In the genomic region with DNA sequence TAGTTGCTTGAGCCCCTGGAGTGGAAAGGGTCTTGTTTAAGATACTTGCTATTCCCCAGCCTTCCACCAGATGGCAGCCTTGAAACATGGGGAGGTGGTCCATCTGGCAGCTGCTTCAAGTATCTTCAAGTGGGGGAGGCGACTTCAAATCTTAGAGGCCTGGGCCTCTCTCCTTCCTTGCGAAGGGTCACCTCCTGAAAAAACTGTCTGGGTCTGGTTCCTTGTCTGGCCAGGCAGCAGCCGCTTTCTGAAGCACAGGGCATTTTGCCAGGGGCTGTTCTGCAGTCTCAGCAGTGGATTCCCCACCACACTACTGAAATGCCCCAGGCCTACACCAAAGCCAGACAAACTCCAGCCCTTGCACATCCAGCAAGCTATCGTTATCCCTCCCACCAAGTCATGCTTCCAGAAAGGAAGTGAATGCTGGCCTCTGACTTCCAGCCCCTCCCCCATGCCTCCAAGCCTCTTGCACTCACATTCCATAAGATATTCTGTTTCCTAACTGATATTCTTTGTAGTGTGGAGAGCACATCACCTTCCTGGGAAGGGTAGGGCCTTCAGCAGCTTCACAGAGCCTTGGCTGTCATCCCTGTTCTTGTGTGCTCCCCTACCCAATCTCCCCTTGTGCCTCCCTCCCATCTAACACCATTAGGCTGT, we compare ENCODE assay signal across 7 mouse cellular contexts. TPM values are rescaled to one million over a fixed set of nuclear protein-coding genes. Genes with fewer than 3 reads are reported as not detected.
DNase-seq lines count a peak whose midpoint lies in the region; ATAC-seq lines count a peak whose summit lies in the region.

No protein-coding gene starts in this region.

- H3K27me3 ChIP-seq in embryonic facial prominence, embryonic 11.5 days (ENCODE audit: control insufficient read depth, insufficient read depth, low read length), result no peaks in the 10 kb centered on the region
- no peaks in the 10 kb centered on the region for H3K27me3 ChIP-seq in limb, embryonic 12.5 days
- no peaks in the 10 kb centered on the region for H3K27me3 ChIP-seq in midbrain, embryonic 15.5 days (replicated peaks)
- H3K27me3 ChIP-seq in stomach, embryonic 14.5 days (ENCODE audit: control insufficient read depth, insufficient read depth, low read length), result no peaks in the 10 kb centered on the region

- no peaks in the 10 kb centered on the region for H3K36me3 ChIP-seq in embryonic facial prominence, embryonic 11.5 days (replicated peaks; ENCODE audit: control insufficient read depth, insufficient read depth, low read depth, low read length)
- H3K36me3 ChIP-seq in limb, embryonic 12.5 days, result no peaks in the 10 kb centered on the region
- H3K36me3 ChIP-seq in midbrain, embryonic 15.5 days (replicated peaks), result no peaks in the 10 kb centered on the region
- no peaks in the 10 kb centered on the region for H3K36me3 ChIP-seq in stomach, embryonic 14.5 days (ENCODE audit: control insufficient read depth, insufficient read depth, low read length)

- ATAC-seq in embryonic facial prominence, embryonic 11.5 days (replicated peaks; ENCODE audit: insufficient number of reproducible peaks, low FRiP score, low TSS enrichment, low read depth), result peak; percentile 85
- ATAC-seq in limb, embryonic 12.5 days (ENCODE audit: insufficient number of reproducible peaks, insufficient read depth, low FRiP score, low TSS enrichment, low read depth), result peak; percentile 80
- ATAC-seq in midbrain, embryonic 15.5 days (replicated peaks), result peak; percentile 75
- peak; percentile 88 for ATAC-seq in stomach, embryonic 14.5 days (ENCODE audit: insufficient number of reproducible peaks, insufficient read depth, low FRiP score, low read depth)

- H3K4me1 ChIP-seq in embryonic facial prominence, embryonic 11.5 days (ENCODE audit: control insufficient read depth, insufficient read depth, low read length), result 0 out of 2 replicates have a peak, but pooled peaks cover 2% of the 10 kb centered on the region
- H3K4me1 ChIP-seq in limb, embryonic 12.5 days (replicated peaks), result peaks cover 18% of the 10 kb centered on the region
- peaks cover 6% of the 10 kb centered on the region; the same call in 1 of the 2 replicates for H3K4me1 ChIP-seq in midbrain, embryonic 15.5 days
- peaks cover 25% of the 10 kb centered on the region for H3K4me1 ChIP-seq in stomach, embryonic 14.5 days (ENCODE audit: control insufficient read depth, insufficient read depth, low read length)

- no peaks in the 10 kb centered on the region for H3K9me3 ChIP-seq in embryonic facial prominence, embryonic 11.5 days (replicated peaks; ENCODE audit: control insufficient read depth, low read length)
- H3K9me3 ChIP-seq in limb, embryonic 12.5 days, result no peaks in the 10 kb centered on the region
- no peaks in the 10 kb centered on the region for H3K9me3 ChIP-seq in midbrain, embryonic 15.5 days
- H3K9me3 ChIP-seq in stomach, embryonic 14.5 days (ENCODE audit: control insufficient read depth, low read depth, low read length), result no peaks in the 10 kb centered on the region

- peak; percentile 81 for DNase-seq in adrenal gland, postnatal 14 days
- DNase-seq in embryonic facial prominence, embryonic 11.5 days (ENCODE audit: low spot score), result peak; percentile 89
- DNase-seq in heart, adult 8-10 months (ENCODE audit: low spot score), result peak; percentile 69
- DNase-seq in kidney, adult 9 months, result peak; percentile 60

- WGBS in embryonic facial prominence, embryonic 11.5 days, result 0% methylated on average over 4 of the region's 4 CpGs
- WGBS in limb, embryonic 12.5 days, result 1% methylated on average over 4 of the region's 4 CpGs
- 11% methylated on average over 4 of the region's 4 CpGs for WGBS in midbrain, embryonic 15.5 days
- WGBS in stomach, embryonic 14.5 days, result 3% methylated on average over 4 of the region's 4 CpGs

- no peak overlapping the region for H3K4me2 ChIP-seq in embryonic facial prominence, embryonic 11.5 days (ENCODE audit: low read depth, low read length)
- H3K4me2 ChIP-seq in limb, embryonic 12.5 days, result no peak overlapping the region
- no peak overlapping the region for H3K4me2 ChIP-seq in midbrain, embryonic 15.5 days
- H3K4me2 ChIP-seq in stomach, embryonic 14.5 days (replicated peaks; ENCODE audit: low read depth, low read length), result no peak overlapping the region

- H3K27ac ChIP-seq in embryonic facial prominence, embryonic 11.5 days (replicated peaks; ENCODE audit: low read depth, low read length), result peak overlapping the region; percentile 43
- peak overlapping the region; percentile 91 for H3K27ac ChIP-seq in limb, embryonic 12.5 days
- H3K27ac ChIP-seq in midbrain, embryonic 15.5 days, result no peak overlapping the region
- peak overlapping the region; percentile 94 for H3K27ac ChIP-seq in stomach, embryonic 14.5 days (ENCODE audit: low read length)

- H3K9ac ChIP-seq in embryonic facial prominence, embryonic 11.5 days (replicated peaks; ENCODE audit: low read length), result no peak overlapping the region
- H3K9ac ChIP-seq in limb, embryonic 12.5 days (replicated peaks), result no peak overlapping the region; the same call in 1 of the 2 replicates
- H3K9ac ChIP-seq in midbrain, embryonic 15.5 days, result no peak overlapping the region
- no peak overlapping the region for H3K9ac ChIP-seq in stomach, embryonic 14.5 days (replicated peaks; ENCODE audit: low read depth, low read length)

- no peak overlapping the region for H3K4me3 ChIP-seq in embryonic facial prominence, embryonic 11.5 days (ENCODE audit: low read depth, low read length)
- H3K4me3 ChIP-seq in limb, embryonic 12.5 days (replicated peaks), result no peak overlapping the region
- H3K4me3 ChIP-seq in midbrain, embryonic 15.5 days, result no peak overlapping the region
- no peak overlapping the region for H3K4me3 ChIP-seq in stomach, embryonic 14.5 days (ENCODE audit: low read depth, low read length)

RNA-seq across cellular contexts. Expression of a gene that starts 48.1 kb away (rescaled TPM):
- 66.4 and 72.3 TPM in 2 replicates for total RNA-seq in adrenal gland, postnatal 14 days (2021)
- 235 and 239 TPM in 2 replicates for polyA plus RNA-seq in embryonic facial prominence, embryonic 11.5 days (2014; fragmentation: Nextera tagmentation; extraction: Ambion mirVana)
- 100 to 1,000 TPM in 3 of 4 experiments, 10 to 100 TPM in 1; 94.8 to 119 (median 109) TPM for total RNA-seq in heart, adult 8-10 months (2022)
- 178 and 204 TPM in 2 replicates for polyA plus RNA-seq in limb, embryonic 12.5 days (2016; fragmentation: Nextera tagmentation; extraction: Ambion mirVana)
- polyA plus RNA-seq in midbrain, embryonic 15.5 days (2015; fragmentation: Nextera tagmentation; extraction: Ambion mirVana), result 176 and 182 TPM in 2 replicates
- 147 and 165 TPM in 2 replicates for polyA plus RNA-seq in stomach, embryonic 14.5 days (2014; fragmentation: Nextera tagmentation; extraction: Ambion mirVana)
